9 mouse cellular contexts compared by ENCODE assay signal in the genomic region with DNA sequence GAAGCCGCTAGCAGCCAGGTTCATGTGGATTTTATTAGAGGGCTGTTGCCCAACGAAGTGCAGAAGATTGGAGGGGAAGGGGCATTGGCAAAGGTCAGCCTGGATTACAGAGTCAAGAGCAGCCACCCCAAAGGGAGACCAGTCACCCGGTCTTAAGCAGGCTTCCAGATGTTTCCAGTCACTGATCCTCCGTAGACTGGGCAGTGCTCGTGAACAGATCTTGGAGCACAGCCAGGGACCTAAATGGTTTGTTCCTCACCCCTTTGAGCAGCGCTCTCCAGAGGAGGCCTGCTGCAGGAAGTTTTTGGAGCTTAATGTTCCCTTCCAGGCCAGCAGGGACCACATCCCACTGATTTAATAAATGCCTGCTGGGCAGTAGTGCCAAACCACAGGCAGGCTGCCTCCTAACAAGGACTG. TPM values are rescaled to one million over a fixed set of nuclear protein-coding genes. Genes with fewer than 3 reads are reported as not detected.
DNase-seq lines count a peak whose midpoint lies in the region; ATAC-seq lines count a peak whose summit lies in the region.
"Had no signal": no experiment of that assay in that cellular context is flagged by ENCODE, and none has a peak within 500 bp of the region (broad histone marks: within the 10 kb centered on the region; RNA-seq: fewer than 3 reads in every experiment).

No protein-coding gene starts in this region.

- no peak overlapping the region for H3K4me3 ChIP-seq in stomach, embryonic 16.5 days (replicated peaks; ENCODE audit: low read length)
- H3K4me3 ChIP-seq: midbrain, embryonic 12.5 days had no signal

- no peaks in the 10 kb centered on the region for H3K36me3 ChIP-seq in stomach, embryonic 16.5 days (ENCODE audit: control insufficient read depth, insufficient read depth, low read length)

- peak overlapping the region; percentile 64 for H3K27ac ChIP-seq in stomach, embryonic 16.5 days (ENCODE audit: low read length)
- H3K27ac ChIP-seq: midbrain, embryonic 12.5 days had no signal

- peaks cover 24% of the 10 kb centered on the region for H3K4me1 ChIP-seq in stomach, embryonic 16.5 days (ENCODE audit: control insufficient read depth, insufficient read depth, low read length)
- H3K4me1 ChIP-seq: midbrain, embryonic 12.5 days had no signal

- no peak for DNase-seq in frontal cortex, postnatal 14 days (ENCODE audit: low spot score in 2 of 2)
- DNase-seq in adipocyte (ENCODE audit: low spot score): peak; percentile 93
- peak; percentile 86 to 87 for DNase-seq in heart, adult 9 months (ENCODE audit: low spot score in 2 of 2)
- DNase-seq in kidney, postnatal 10 days: peak; percentile 83
- DNase-seq in thymus, postnatal 10 days (ENCODE audit: low spot score in 2 of 2): no peak
- DNase-seq in spleen, postnatal 4 days (ENCODE audit: low spot score in 2 of 2): no peak

- WGBS in stomach, embryonic 16.5 days: 30% methylated on average over 6 of the region's 6 CpGs

- no peak overlapping the region for H3K4me2 ChIP-seq in stomach, embryonic 16.5 days (ENCODE audit: low read depth, low read length)
- H3K4me2 ChIP-seq: midbrain, embryonic 12.5 days had no signal

- ATAC-seq in frontal cortex, adult (ENCODE audit: low TSS enrichment): peak; percentile 41; the same call in 1 of the 2 replicates
- peak; percentile 67 for ATAC-seq in stomach, embryonic 16.5 days (ENCODE audit: insufficient read depth, low FRiP score)

- no peaks in the 10 kb centered on the region for H3K9me3 ChIP-seq in stomach, embryonic 16.5 days (replicated peaks; ENCODE audit: control insufficient read depth, low read length)
- H3K9me3 ChIP-seq: midbrain, embryonic 12.5 days had no signal

- H3K27me3 ChIP-seq in stomach, embryonic 16.5 days (ENCODE audit: control insufficient read depth, insufficient read depth, low read length): no peaks in the 10 kb centered on the region
- H3K27me3 ChIP-seq: midbrain, embryonic 12.5 days had no signal

- no peak overlapping the region for H3K9ac ChIP-seq in stomach, embryonic 16.5 days (ENCODE audit: low read length)
- H3K9ac ChIP-seq: midbrain, embryonic 12.5 days had no signal

RNA-seq across cellular contexts. Expression of gene Nudt2, which starts 16.7 kb away (rescaled TPM):
- 49.5 and 49.6 TPM in 2 replicates for polyA plus RNA-seq in stomach, embryonic 16.5 days (2015; fragmentation: Nextera tagmentation; extraction: Ambion mirVana)

RNA-seq across cellular contexts. Expression of gene Kif24, which starts 16.9 kb away (rescaled TPM):
- polyA plus RNA-seq in stomach, embryonic 16.5 days (2015; fragmentation: Nextera tagmentation; extraction: Ambion mirVana): 4.8 and 6.0 TPM in 2 replicates

RNA-seq across cellular contexts. Expression of gene AI464131, which starts 21.3 kb away (rescaled TPM):
- polyA plus RNA-seq in stomach, embryonic 16.5 days (2015; fragmentation: Nextera tagmentation; extraction: Ambion mirVana): 7.9 and 9.6 TPM in 2 replicates

RNA-seq across cellular contexts. Expression of gene 1110017D15Rik, which starts 35.5 kb away (rescaled TPM):
- polyA plus RNA-seq in stomach, embryonic 16.5 days (2015; fragmentation: Nextera tagmentation; extraction: Ambion mirVana): 0.65 and 0.87 TPM in 2 replicates

Comparison
In these comparisons a context has a peak if more than half of its experiments do, and no peak if none do; other contexts are left out.
1. DNase-seq: peak in adipocyte (single experiment), heart, adult 9 months (2 of 2) and kidney, postnatal 10 days (single experiment); none in frontal cortex, postnatal 14 days (0 of 2), thymus, postnatal 10 days (0 of 2) and spleen, postnatal 4 days (0 of 2).